Mouse (Mus musculus): ENCODE measurements around the gene Tnc.

The Tnc gene

GRCm38 (mm10) chr4:64046831-64047493 is at the start of gene Tnc:
Gene Tnc, minus strand, starts transcription at chr4:64047015.
- DNase-seq (ENCODE audit: low read depth, low spot score), result peak; percentile 57

DNA sequence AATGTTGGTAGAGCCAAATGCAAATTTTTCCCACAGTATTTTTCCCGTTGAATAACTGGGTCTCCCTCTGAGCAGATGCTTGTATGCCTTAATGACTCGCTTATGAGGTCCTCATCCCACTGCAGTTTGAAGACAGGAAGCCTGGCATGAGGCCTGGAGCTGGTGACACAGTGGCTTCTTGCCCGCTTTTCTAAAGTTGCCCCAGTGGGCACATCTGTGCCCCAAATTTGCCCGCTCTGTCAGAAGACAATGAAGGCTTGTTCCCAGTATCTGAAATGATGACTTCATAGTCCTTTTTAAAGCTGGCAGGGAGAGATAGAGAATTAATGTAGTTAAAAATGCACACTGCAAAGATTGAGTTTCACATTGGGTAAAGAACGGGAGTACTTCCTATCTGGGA is 47.4 kb upstream of the Tnc start:
- DNase-seq (ENCODE audit: low read depth, low spot score), result no peak

DNA sequence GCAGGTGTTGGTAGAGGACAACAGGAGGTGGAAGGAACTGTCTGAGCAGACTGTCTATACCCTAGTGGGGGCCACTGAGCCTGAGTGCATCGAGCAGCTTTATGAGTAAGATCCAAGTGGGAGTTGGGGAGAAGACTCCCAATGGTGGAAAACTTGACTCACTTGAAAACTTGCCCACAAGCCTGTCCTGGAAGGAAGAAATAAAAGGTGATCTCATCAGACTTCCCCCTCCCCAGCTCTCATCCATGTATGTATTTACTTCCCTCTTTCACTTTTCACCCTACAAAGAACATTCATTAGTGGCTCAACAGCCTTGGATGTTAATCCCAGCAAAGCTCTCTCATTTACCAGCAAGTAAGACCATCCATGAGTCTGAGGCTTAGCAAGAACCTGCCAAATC is 46.0 kb upstream of the Tnc start:
- DNase-seq (ENCODE audit: low read depth, low spot score), result no peak

DNA sequence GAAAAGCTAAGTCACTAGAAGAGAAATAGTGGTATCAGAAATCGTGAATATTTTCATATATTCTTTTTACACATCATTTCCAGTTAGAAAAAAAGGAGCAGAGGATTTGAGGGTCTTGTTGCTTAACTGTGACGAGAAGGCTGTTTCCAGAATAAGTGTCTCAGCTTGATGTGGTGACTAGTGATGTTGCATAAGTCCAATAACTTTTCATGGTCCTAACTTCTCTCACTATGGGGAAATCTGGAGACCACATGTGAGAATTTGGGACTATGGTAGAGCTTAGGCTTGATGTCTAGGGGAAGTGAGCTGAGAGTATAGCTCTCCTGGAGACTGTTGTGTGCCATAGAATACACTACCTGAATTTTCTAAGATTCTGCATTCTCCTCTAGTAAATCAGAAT is 42.6 kb upstream of the Tnc start:
- no peak for DNase-seq (ENCODE audit: low read depth, low spot score)

DNA sequence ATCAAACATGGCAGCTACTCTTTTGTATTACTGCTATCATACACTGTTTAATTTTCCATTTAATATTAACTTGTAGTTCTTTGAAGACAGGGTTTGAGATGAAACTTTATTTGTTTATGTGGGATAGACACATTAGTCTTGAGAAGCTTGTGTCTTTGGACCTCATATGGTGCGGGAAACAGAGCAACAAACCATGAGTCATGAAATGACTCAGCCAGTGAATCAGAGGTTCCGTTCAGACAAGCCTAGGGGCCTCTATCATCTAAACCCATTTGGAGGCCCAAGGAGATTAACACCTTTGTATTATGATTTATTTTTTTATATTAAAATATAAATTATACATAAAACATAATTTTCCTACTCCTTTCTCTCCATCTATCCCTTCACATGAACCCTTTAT is 40.9 kb upstream of the Tnc start:
- DNase-seq (ENCODE audit: low read depth, low spot score), result no peak

- no peak for DNase-seq (ENCODE audit: low read depth, low spot score)
Observed at GRCm38 (mm10) chr4:64085993-64086567, 39.3 kb upstream of the Tnc start.

DNA sequence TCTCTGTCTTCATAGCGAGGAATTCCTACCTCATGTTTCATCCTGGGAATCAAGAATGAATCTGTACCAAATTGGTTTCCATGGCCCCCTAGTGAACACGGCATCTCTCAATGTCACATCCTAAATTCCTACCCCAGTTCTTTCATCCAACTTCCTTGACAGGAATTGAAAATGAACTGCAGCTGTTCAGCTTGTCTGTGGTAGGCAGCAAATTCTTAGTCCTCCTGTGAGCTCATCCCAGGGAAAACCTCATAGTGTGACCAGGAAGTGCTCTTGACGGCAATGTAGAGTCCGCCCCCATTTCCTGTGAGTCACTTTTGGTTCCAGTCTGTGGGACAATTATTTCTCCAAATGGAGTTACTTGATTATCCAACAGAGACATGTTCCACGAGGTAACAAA is 37.0 kb upstream of the Tnc start:
- no peak for DNase-seq (ENCODE audit: low read depth, low spot score)

DNA sequence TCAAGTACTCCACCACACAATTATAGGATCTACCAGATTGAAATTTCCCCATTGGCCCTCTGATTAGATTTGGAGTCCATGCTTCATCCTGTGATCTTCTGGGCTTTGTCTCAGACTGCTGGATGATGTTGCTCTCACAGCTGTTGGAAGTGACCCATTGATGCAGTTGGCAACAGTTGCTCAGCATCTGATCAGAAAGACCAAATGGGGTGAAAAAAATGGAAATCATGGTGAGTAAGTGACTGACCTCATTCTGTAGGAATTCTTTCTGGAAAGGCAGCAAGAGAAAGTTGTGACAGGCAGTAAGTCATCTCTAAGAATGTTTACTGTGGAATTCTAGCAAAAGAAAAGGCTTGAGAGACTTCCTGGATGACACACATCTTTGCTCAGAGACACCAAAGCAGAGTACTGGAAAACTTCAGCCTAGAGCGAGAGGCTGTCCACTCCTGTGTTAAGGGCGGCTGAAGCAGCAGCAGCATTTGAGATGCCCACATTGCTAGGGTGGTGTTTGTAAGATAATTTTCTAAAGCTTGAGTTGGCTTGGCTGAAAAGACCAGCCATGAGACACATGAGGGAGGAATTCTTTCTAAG is 31.3 kb upstream of the Tnc start:
- no peak for DNase-seq (ENCODE audit: low read depth, low spot score)

- DNase-seq (ENCODE audit: low read depth, low spot score), result no peak
Observed at GRCm38 (mm10) chr4:64076349-64077025, 29.7 kb upstream of the Tnc start.

GRCm38 (mm10) chr4:64074725-64075124 is 27.9 kb upstream of the Tnc start:
- no peak for DNase-seq (ENCODE audit: low read depth, low spot score)

GRCm38 (mm10) chr4:64067394-64067793 is 20.6 kb upstream of the Tnc start:
- DNase-seq (ENCODE audit: low read depth, low spot score), result no peak

DNA sequence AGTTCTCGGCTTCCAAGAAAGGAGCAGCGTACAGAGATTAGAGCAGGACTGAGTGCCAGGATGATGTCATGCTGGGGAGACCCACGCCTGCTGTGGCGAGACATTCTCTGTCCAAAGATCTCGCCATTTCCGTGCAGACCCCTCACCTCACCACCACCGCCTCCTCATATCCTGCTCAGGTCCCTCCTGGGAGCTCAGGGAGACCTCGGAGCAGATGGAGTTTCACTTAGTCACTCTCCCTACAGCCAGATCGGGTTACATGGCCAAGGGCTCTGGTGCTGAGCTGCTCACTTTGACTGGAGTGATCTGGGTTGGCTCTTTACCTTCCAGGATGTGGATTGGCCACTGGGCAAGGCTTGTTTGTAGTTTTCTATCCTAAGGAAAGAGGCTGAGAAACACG is 18.5 kb upstream of the Tnc start:
- peak; percentile 2 for DNase-seq (ENCODE audit: low read depth, low spot score)

GRCm38 (mm10) chr4:64058856-64059231 is 12.0 kb upstream of the Tnc start:
- DNase-seq (ENCODE audit: low read depth, low spot score), result no peak

DNA sequence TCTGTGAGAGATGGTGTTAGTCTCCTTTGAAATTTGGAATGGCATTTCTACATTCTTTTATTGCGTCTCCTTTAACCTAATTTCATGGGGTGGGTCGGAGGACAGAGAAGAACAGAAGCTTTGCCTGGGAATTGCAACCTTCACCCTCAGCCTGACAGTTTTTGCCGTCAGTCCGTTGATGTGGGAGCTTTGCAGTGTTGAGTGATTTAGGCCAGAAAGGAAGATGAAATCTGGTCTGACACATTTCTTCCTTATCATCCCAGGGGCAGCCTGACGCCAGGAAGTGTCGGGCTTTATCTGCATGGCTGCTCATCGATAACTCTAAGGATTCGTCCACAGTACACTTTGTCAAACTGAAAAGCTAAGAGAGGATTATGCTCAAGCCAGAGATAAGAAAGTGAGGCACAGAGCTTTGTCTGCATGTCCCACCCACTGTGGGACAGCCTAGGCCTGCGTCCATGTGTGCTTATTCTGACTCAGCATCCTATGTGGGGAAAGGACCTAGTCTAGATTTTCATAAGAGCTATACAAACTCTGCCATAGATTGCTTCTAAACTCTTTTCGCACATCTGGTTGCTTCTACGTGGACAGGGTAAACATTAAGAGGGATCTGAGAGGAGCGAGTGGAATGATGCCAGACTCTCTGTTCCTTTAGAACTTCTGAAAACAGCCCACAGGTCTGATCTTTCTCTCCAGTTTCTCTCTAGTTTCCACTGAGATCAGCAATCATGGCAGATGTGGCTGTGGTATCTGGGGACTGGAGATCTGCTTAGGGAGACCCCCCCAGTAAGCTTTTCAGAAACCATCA is 11.4 kb upstream of the Tnc start:
- no peak for DNase-seq (ENCODE audit: low read depth, low spot score)

- DNase-seq (ENCODE audit: low read depth, low spot score), result no peak
Observed at GRCm38 (mm10) chr4:64048177-64048576, 1.4 kb upstream of the Tnc start.

GRCm38 (mm10) chr4:64043893-64044292 is 2.9 kb downstream of the Tnc start:
- no peak for DNase-seq (ENCODE audit: low read depth, low spot score)

DNA sequence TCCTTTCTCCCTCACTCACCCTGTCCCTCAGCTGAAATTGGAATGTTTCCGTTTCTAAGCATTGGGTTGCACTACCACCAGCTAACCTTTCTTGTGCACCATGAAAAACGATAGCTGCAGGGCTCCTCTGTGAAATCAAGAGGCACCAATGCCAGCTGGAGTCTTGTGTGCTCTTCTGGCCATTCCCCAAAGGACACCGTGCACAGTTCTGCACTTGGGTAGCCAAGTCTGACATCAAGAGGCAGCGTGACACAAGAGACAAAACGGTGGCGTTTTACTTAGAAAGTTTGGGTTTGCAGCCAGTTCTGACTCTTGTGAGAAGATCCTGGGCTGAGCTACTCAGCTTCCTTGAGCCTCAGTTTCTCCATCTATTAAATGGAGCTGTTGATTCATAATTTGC is 3.4 kb downstream of the Tnc start:
- no peak for DNase-seq (ENCODE audit: low read depth, low spot score)

DNA sequence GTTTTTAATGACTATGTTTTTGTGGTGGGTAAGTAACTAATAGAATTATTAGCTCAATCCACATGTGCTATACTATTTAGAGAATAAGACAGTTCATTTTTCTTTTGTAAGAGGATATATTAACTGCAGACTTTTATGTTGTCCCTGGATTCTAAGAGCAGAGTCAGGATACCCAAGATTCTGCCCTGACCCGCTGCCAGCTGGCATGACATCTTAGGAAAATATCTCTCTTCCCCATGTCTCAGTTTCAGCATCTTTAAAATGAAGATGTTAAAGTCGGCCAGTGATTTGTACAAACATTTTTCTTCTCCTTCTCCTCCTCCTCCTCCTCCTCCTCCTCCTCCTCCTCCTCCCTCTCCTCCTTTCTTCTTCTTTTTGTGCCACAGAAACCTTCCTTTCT is 7.7 kb downstream of the Tnc start:
- no peak for DNase-seq (ENCODE audit: low read depth, low spot score)

GRCm38 (mm10) chr4:64037513-64037912 is 9.3 kb downstream of the Tnc start:
- DNase-seq (ENCODE audit: low read depth, low spot score), result no peak

- DNase-seq (ENCODE audit: low read depth, low spot score), result no peak
Observed at GRCm38 (mm10) chr4:64034724-64035123, 12.1 kb downstream of the Tnc start.

GRCm38 (mm10) chr4:64033191-64033590 is 13.6 kb downstream of the Tnc start:
- no peak for DNase-seq (ENCODE audit: low read depth, low spot score)

DNA sequence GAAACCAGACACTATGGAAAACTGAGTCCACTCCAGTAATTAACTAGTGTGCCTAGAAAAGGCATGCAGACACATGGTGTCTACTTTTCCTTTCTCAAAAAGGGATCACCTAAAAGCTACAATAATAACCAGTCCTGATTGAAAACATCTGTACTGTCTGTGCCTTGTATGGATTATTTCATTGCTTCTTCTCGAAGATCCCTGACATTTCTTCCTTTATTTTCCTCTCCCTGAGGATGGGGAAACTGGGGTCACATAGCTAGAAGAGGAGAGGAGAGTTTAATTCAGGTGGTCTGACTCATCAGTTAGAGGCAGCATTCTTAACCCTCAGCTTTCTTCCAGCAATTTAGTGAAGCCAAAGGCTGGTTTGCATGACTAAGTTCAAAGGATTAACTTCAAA is 17.3 kb downstream of the Tnc start:
- no peak for DNase-seq (ENCODE audit: low read depth, low spot score)

Data from R1 (cell line).